Mouse (Mus musculus): ENCODE results near the gene Trpm5.

Gene Trpm5

GRCm38 (mm10) chr7:143094592-143095553 lies at the start of gene Trpm5:
TSS of gene Trpm5 (minus strand) at chr7:143094642.
- DNase-seq (ENCODE audit: low spot score in 2 of 2), result peak; percentile 55 to 65

- no peak for DNase-seq (ENCODE audit: low spot score in 2 of 2)
Observed at GRCm38 (mm10) chr7:143142680-143143079, 48.2 kb upstream of the Trpm5 start.

GRCm38 (mm10) chr7:143139932-143140331 lies 45.5 kb upstream of the Trpm5 start:
- DNase-seq (ENCODE audit: low spot score in 2 of 2), result no peak

GRCm38 (mm10) chr7:143138789-143139188 lies 44.3 kb upstream of the Trpm5 start:
- peak; percentile 51 to 56 for DNase-seq (ENCODE audit: low spot score in 2 of 2)

GRCm38 (mm10) chr7:143136561-143136960 lies 42.1 kb upstream of the Trpm5 start:
- DNase-seq (ENCODE audit: low spot score in 2 of 2), result no peak

GRCm38 (mm10) chr7:143136125-143136524 lies 41.7 kb upstream of the Trpm5 start:
- DNase-seq (ENCODE audit: low spot score in 2 of 2), result no peak

- DNase-seq (ENCODE audit: low spot score in 2 of 2), result no peak
Observed at GRCm38 (mm10) chr7:143132815-143133214, 38.4 kb upstream of the Trpm5 start.

- no peak for DNase-seq (ENCODE audit: low spot score in 2 of 2)
Observed at GRCm38 (mm10) chr7:143124902-143125301, 30.5 kb upstream of the Trpm5 start.

- DNase-seq (ENCODE audit: low spot score in 2 of 2), result peak; percentile 22 to 30
Observed at GRCm38 (mm10) chr7:143123876-143124669, 29.6 kb upstream of the Trpm5 start.

GRCm38 (mm10) chr7:143122191-143122590 lies 27.7 kb upstream of the Trpm5 start:
- DNase-seq (ENCODE audit: low spot score in 2 of 2), result no peak

GRCm38 (mm10) chr7:143119826-143120225 lies 25.4 kb upstream of the Trpm5 start:
- no peak for DNase-seq (ENCODE audit: low spot score in 2 of 2)

GRCm38 (mm10) chr7:143119407-143119806 lies 25.0 kb upstream of the Trpm5 start:
- DNase-seq (ENCODE audit: low spot score in 2 of 2), result no peak

GRCm38 (mm10) chr7:143116521-143116920 lies 22.1 kb upstream of the Trpm5 start:
- DNase-seq (ENCODE audit: low spot score in 2 of 2), result no peak

- no peak for DNase-seq (ENCODE audit: low spot score in 2 of 2)
Observed at GRCm38 (mm10) chr7:143114773-143115172, 20.3 kb upstream of the Trpm5 start.

- no peak for DNase-seq (ENCODE audit: low spot score in 2 of 2)
Observed at GRCm38 (mm10) chr7:143112395-143112794, 18.0 kb upstream of the Trpm5 start.

- DNase-seq (ENCODE audit: low spot score in 2 of 2), result no peak
Observed at GRCm38 (mm10) chr7:143111719-143112118, 17.3 kb upstream of the Trpm5 start.

GRCm38 (mm10) chr7:143110803-143111202 lies 16.4 kb upstream of the Trpm5 start:
- DNase-seq (ENCODE audit: low spot score in 2 of 2), result no peak

- DNase-seq (ENCODE audit: low spot score in 2 of 2), result no peak
Observed at GRCm38 (mm10) chr7:143109696-143110095, 15.3 kb upstream of the Trpm5 start.

- DNase-seq (ENCODE audit: low spot score in 2 of 2), result no peak
Observed at GRCm38 (mm10) chr7:143108996-143109660, 14.7 kb upstream of the Trpm5 start.

- DNase-seq (ENCODE audit: low spot score in 2 of 2), result no peak
Observed at GRCm38 (mm10) chr7:143108200-143108599, 13.8 kb upstream of the Trpm5 start.

- peak in 1 of 2 experiments; percentile 50 for DNase-seq (ENCODE audit: low spot score in 2 of 2)
Observed at GRCm38 (mm10) chr7:143106672-143107465, 12.4 kb upstream of the Trpm5 start.

All from urinary bladder, postnatal 36 days (tissue).